Mouse (Mus musculus): ENCODE measurements around the gene Ccnf. TPM values are rescaled to one million over a fixed set of nuclear protein-coding genes. Genes with fewer than 3 reads are reported as not detected.
A peak's percentile ranks its signal among the peaks of the same experiment; 100 is the strongest.

The Ccnf gene
- polyA plus RNA-seq, 1 experiment = 33.4 TPM

DNA sequence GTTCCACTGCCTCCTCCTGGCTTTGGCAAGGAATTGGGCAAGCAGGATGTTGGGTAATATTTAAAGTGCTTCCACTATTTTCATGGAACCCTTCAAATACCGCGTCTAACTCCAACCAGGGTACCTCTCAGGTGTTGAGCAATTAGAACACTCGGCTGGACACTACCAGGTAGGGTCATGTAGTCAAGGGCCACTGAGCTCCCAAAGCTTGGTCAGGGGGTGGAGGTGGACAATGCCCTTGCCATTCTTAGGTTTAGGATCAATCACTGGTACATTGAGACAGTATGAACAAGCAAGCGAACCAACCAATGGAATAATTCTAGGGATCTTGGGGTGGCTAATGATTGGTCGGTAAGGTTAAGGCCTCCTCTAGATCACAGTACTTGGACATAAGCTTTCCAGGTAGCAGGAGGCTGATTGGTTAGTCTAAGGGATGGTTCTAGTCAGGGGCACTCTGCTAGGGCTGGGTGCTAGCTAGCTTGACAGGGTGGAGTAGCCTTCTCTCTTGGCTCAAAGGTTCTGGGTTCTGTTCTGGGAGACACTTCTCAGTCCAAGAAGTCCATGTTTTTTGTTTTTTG lies 38.8 kb downstream of the Ccnf start:
- H3K4me3 ChIP-seq (ENCODE audit: insufficient read depth, low read length) = no peak overlapping the region
- H3K4me1 ChIP-seq (ENCODE audit: control insufficient read depth, insufficient read depth, low read length) = peaks cover 8% of the 10 kb centered on the region; the same call in 1 of the 2 replicates
- no peak overlapping the region for H3K27ac ChIP-seq (ENCODE audit: insufficient read depth, low read depth, low read length)
- no peak for TF ChIP-seq CTCF (IDR thresholded peaks at IDR 0.05; ENCODE audit: low read depth, low read length)
- no peak for TF ChIP-seq POLR2A (IDR thresholded peaks at IDR 0.05; ENCODE audit: borderline replicate concordance, low read depth, low read length)

DNA sequence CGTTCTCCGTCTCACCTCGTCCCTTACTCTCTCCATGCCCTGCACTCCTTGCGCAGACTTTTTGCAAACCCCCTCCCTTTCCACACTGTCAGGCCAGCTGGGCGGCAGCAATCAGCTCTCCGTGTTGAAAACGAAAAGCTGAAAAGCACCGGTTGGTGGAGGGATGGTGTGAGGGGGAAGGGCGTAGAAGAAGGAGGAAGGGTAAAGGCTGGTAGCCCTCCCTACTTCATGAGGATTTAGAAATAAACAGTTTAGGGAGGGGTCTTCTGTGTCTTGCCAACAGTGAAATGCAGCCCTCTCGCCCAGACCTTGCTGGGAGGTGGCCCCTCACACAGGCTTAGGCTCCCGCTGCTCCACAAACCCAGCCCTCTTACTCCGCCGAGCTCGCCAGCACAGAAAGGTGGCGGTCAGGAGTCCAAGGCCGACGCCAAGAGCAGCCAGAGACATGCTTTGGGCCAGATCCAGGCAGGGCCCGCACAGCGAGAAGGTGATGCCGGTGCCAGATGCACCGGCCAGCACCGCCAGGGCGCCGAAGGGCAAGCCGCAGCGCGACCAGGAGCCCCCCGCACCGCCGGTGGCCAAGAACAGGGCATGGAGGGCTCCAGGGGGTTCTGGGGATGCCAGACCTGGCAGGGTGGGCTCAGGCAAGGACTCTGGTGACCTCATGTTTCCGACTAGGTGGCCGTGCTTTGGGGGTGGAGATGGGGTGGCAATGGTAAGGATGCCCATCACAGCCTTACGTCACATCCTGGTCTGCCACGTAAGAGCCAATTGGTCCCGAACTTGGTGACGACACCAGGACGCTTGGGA lies 39.4 kb downstream of the Ccnf start:
- TF ChIP-seq CTCF (IDR thresholded peaks at IDR 0.05; ENCODE audit: low read depth, low read length) = no peak
- TF ChIP-seq POLR2A (IDR thresholded peaks at IDR 0.05; ENCODE audit: borderline replicate concordance, low read depth, low read length) = no peak
- Histone ChIP-seq H3K4me3 (ENCODE audit: insufficient read depth, low read length) (peak overlapping the region; percentile 28), H3K27ac (ENCODE audit: insufficient read depth, low read depth, low read length) (no peak overlapping the region), H3K4me1 (ENCODE audit: control insufficient read depth, insufficient read depth, low read length) (peaks cover 9% of the 10 kb centered on the region; the same call in 1 of the 2 replicates)

DNA sequence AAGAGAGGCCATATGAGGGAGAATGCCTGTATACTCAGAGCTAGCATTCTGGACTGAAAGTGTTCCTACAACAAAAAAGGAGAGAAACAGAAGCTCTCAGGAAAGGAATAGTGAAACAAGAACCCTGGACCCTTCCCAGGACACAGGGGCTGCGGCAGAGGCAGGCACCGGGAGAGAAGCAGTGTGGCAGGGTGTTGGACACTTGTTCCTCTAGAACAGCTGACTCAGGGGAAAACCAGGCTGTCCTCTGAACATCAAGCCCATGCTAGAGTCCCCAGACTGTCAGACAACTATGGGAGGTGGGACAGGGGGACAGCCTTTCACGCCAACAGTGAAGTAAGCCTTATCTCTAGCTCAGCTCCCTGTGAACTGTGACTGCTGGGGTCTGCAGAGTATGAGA lies 40.7 kb downstream of the Ccnf start:
- peaks cover 15% of the 10 kb centered on the region for H3K4me1 ChIP-seq (ENCODE audit: control insufficient read depth, insufficient read depth, low read length)

DNA sequence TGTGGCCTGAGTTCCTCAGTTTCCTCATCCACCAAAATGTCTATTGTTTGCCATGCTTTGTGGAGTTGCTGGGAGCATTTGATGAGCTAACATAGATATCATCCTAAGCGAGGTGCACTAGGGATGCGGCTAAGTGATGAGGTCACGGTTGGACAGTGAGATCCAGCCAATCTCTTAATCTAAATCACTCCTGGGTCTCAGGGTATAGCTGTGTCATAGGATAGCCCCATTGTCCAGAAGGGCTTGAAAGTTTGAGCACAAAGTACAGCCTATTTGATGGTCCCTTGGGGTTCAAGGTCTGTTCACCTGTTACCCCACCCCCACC lies 41.4 kb downstream of the Ccnf start:
- TF ChIP-seq CTCF (IDR thresholded peaks at IDR 0.05; ENCODE audit: low read depth, low read length) = no peak
- TF ChIP-seq POLR2A (IDR thresholded peaks at IDR 0.05; ENCODE audit: borderline replicate concordance, low read depth, low read length) = no peak
- Histone ChIP-seq H3K27ac (ENCODE audit: insufficient read depth, low read depth, low read length) (no peak overlapping the region), H3K4me3 (ENCODE audit: insufficient read depth, low read length) (no peak overlapping the region), H3K4me1 (ENCODE audit: control insufficient read depth, insufficient read depth, low read length) (peaks cover 15% of the 10 kb centered on the region)

More for the DNA sequence above, 40.7 kb downstream of the Ccnf start:
- TF ChIP-seq CTCF (IDR thresholded peaks at IDR 0.05; ENCODE audit: low read depth, low read length) (no peak), POLR2A (IDR thresholded peaks at IDR 0.05; ENCODE audit: borderline replicate concordance, low read depth, low read length) (no peak)
- Histone ChIP-seq H3K4me3 (ENCODE audit: insufficient read depth, low read length) (no peak overlapping the region), H3K27ac (ENCODE audit: insufficient read depth, low read depth, low read length) (no peak overlapping the region)

- Histone ChIP-seq H3K27ac (ENCODE audit: insufficient read depth, low read depth, low read length) (no peak within 1 kb of the TSS), H3K4me1 (ENCODE audit: control insufficient read depth, insufficient read depth, low read length) (peaks cover 21% of the 10 kb centered on the region), H3K4me3 (ENCODE audit: insufficient read depth, low read length) (peak within 1 kb of the TSS; percentile 14)
- TF ChIP-seq POLR2A (IDR thresholded peaks at IDR 0.05; ENCODE audit: borderline replicate concordance, low read depth, low read length) (no peak), CTCF (IDR thresholded peaks at IDR 0.05; ENCODE audit: low read depth, low read length) (no peak)
Observed at GRCm38 (mm10) chr17:24209043-24209915, 42.0 kb downstream of the Ccnf start, which contains the start of gene Ntn3. Gene Ntn3 (minus strand): TSS chr17:24209531.

DNA sequence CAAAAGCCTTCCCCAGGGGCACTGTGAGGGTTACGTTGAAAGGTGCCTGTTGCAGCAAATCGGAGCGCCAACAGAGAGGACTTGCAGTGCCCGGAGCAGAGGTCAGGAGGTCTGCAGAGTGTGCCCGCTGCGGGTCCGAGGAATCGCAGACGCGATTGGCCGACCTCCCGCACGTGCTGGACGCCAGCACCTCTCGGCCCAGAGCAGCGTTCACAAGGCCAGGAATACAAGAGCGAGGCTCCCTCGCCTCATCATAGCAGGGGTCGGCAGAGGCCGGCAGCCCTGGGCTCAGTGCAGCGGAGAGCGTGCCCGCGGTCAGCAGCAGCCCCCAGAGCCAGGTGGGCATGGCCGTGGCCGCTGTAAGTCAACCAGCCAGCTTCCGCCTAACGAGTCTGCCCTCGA lies 42.6 kb downstream of the Ccnf start:
- H3K27ac ChIP-seq (ENCODE audit: insufficient read depth, low read depth, low read length) = no peak overlapping the region
- no peak for TF ChIP-seq CTCF (IDR thresholded peaks at IDR 0.05; ENCODE audit: low read depth, low read length)
- no peak for TF ChIP-seq POLR2A (IDR thresholded peaks at IDR 0.05; ENCODE audit: borderline replicate concordance, low read depth, low read length)
- peaks cover 25% of the 10 kb centered on the region for H3K4me1 ChIP-seq (ENCODE audit: control insufficient read depth, insufficient read depth, low read length)
- H3K4me3 ChIP-seq (ENCODE audit: insufficient read depth, low read length) = peak overlapping the region; percentile 14

DNA sequence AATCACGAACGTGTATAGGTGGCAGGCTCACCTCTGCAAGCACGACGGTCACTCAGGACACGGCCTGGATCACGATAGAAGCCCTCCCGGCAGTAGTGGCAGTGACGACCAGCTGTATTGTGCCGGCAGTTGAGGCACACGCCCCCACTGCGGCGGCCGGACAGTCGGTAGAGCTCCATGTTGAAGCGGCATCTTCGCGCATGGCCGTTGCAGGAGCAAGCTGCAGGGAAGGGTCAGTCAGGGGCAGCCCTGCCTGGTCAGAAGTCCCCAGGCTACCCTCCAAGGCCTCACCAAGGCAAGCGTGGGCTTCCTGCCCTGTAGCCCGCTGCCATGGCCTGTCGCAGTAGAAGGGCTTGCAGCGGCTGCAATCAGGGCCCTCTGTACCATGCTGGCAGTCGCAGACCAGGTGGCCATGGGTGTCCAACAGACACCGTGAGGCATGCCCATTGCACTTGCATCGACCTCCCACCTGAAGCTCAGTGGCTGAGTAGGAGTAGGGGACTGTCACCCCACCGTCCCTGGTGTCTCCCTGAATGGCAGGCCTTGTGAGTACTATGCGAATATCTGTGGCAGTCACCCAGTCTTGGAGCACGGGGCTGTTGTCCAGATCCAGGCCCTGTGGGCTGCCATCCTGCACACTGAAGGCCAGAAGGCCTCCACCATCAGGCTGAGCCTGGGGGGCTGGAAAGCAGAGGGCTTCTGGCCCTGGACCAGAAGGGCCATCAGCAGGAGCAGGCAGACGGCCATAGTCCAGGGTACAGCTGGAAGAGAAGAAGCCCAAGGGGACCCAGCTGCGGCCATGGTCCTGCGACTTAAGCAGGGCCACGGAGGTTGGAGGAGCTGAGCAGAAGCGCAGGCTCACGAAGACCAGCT lies 43.3 kb downstream of the Ccnf start:
- TF ChIP-seq CTCF (IDR thresholded peaks at IDR 0.05; ENCODE audit: low read depth, low read length) = no peak

DNA sequence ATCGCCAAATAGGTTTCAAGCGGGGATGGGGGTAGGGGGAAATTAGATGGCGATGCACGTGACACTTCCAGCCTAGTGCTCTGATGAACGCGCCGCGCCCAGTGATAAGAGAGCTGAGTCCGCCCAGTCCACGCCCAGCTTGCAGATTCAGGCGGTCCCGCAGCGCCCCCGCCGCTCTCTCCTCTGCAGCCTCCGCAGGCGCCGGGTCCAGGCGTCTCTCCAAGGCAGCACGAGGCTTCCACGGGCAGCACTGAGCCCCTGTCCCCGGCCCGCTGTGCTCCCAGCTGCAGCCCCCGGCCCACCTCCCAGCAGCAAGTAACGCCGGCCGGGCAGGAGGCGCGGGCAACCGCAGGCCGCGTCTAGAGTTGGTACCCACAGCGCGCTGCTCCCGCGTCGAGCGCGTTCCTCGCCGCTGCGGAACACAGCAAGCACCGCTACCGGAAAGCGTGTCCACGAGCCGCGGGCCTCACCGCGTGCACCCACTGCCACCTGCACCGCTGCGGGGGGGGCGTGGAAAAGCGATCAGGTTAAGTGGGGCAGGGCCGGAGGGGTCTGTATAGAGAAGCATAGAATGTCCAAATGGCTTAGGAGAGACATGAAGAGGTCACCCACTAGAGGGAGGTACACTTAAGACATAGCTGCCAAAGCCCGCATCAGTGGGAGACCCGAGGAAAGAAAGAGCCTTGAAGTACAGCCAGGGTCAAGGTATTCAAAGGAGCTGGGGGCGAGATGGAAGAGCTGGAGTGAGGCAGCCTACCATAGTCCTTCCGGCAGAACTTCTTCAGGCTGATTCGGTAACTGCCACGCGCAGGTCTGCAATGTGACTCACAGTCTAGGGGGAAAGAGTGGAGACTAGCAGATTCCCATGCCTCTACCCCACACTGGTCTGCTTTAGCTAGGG lies 44.6 kb downstream of the Ccnf start:
- TF ChIP-seq CTCF (IDR thresholded peaks at IDR 0.05; ENCODE audit: low read depth, low read length) (no peak), POLR2A (IDR thresholded peaks at IDR 0.05; ENCODE audit: borderline replicate concordance, low read depth, low read length) (no peak)
- H3K4me1 ChIP-seq (ENCODE audit: control insufficient read depth, insufficient read depth, low read length) = peaks cover 19% of the 10 kb centered on the region
- peak overlapping the region; percentile 80 for H3K4me3 ChIP-seq (ENCODE audit: insufficient read depth, low read length)
- H3K27ac ChIP-seq (ENCODE audit: insufficient read depth, low read depth, low read length) = no peak overlapping the region

More for the DNA sequence above, 43.3 kb downstream of the Ccnf start:
- Histone ChIP-seq H3K4me1 (ENCODE audit: control insufficient read depth, insufficient read depth, low read length) (peaks cover 25% of the 10 kb centered on the region), H3K27ac (ENCODE audit: insufficient read depth, low read depth, low read length) (no peak overlapping the region), H3K4me3 (ENCODE audit: insufficient read depth, low read length) (no peak overlapping the region)

All from bone marrow macrophage, adult 2 months (primary cell).